Comparison of ENCODE assay signal across 12 mouse cellular contexts in genomic region chr6:55357636-55358031, GRCm38 (mm10). TPM values are rescaled to one million over a fixed set of nuclear protein-coding genes. Genes with fewer than 3 reads are reported as not detected.
A peak's percentile ranks its signal among the peaks of the same experiment; 100 is the strongest.
DNase-seq lines count a peak whose midpoint lies in the region; ATAC-seq and TF ChIP-seq lines count a peak whose summit lies in the region.
"Had no signal": no experiment of that assay in that cellular context is flagged by ENCODE, and none has a peak within 500 bp of the region (broad histone marks: within the 10 kb centered on the region; RNA-seq: fewer than 3 reads in every experiment).

No protein-coding gene starts in this region.

- no peak for TF ChIP-seq CTCF in cerebellum, adult 2 months (IDR thresholded peaks at IDR 0.05; ENCODE audit: borderline replicate concordance, insufficient read depth, low read depth, low read length)

- H3K4me2 ChIP-seq in midbrain, embryonic 14.5 days (ENCODE audit: low read length): no peak overlapping the region
- H3K4me2 ChIP-seq in midbrain, embryonic 15.5 days: no peak overlapping the region
- no peak overlapping the region for H3K4me2 ChIP-seq in kidney, embryonic 14.5 days (replicated peaks; ENCODE audit: low read depth, low read length)

- TF ChIP-seq POLR2A in cerebellum, adult 2 months (IDR thresholded peaks at IDR 0.05; ENCODE audit: borderline replicate concordance, insufficient read depth, low read length): no peak

- H3K36me3 ChIP-seq in midbrain, embryonic 14.5 days (ENCODE audit: control insufficient read depth, insufficient read depth, low read length): no peaks in the 10 kb centered on the region
- no peaks in the 10 kb centered on the region for H3K36me3 ChIP-seq in midbrain, embryonic 15.5 days (replicated peaks)
- H3K36me3 ChIP-seq in kidney, embryonic 14.5 days (ENCODE audit: control insufficient read depth, insufficient read depth, low read length): no peaks in the 10 kb centered on the region

- H3K4me1 ChIP-seq in midbrain, embryonic 14.5 days (ENCODE audit: control insufficient read depth, insufficient read depth, low read length): no peaks in the 10 kb centered on the region
- no peaks in the 10 kb centered on the region for H3K4me1 ChIP-seq in midbrain, embryonic 15.5 days
- H3K4me1 ChIP-seq in kidney, embryonic 14.5 days (ENCODE audit: control insufficient read depth, insufficient read depth, low read length): no peaks in the 10 kb centered on the region
- no peaks in the 10 kb centered on the region for H3K4me1 ChIP-seq in cerebellum, adult 2 months (ENCODE audit: control insufficient read depth, insufficient read depth, low read length)

- no peak overlapping the region for H3K4me3 ChIP-seq in midbrain, embryonic 14.5 days (replicated peaks; ENCODE audit: low read depth, low read length)
- no peak overlapping the region for H3K4me3 ChIP-seq in midbrain, embryonic 15.5 days
- no peak overlapping the region for H3K4me3 ChIP-seq in kidney, embryonic 14.5 days (ENCODE audit: low read length)
- no peak overlapping the region for H3K4me3 ChIP-seq in cerebellum, adult 2 months (replicated peaks; ENCODE audit: insufficient read depth, low read depth, low read length)

- no peaks in the 10 kb centered on the region for H3K27me3 ChIP-seq in midbrain, embryonic 14.5 days (ENCODE audit: control insufficient read depth, insufficient read depth, low read length)
- H3K27me3 ChIP-seq in midbrain, embryonic 15.5 days (replicated peaks): no peaks in the 10 kb centered on the region
- H3K27me3 ChIP-seq in kidney, embryonic 14.5 days (ENCODE audit: control insufficient read depth, insufficient read depth, low read length): no peaks in the 10 kb centered on the region
- H3K27me3 ChIP-seq in cerebellum, adult 2 months (ENCODE audit: control insufficient read depth, insufficient read depth, low read length): no peaks in the 10 kb centered on the region

- no peaks in the 10 kb centered on the region for H3K9me3 ChIP-seq in midbrain, embryonic 14.5 days (ENCODE audit: control insufficient read depth, low read length)
- H3K9me3 ChIP-seq in midbrain, embryonic 15.5 days: no peaks in the 10 kb centered on the region
- H3K9me3 ChIP-seq in kidney, embryonic 14.5 days (ENCODE audit: control insufficient read depth, low read length): no peaks in the 10 kb centered on the region

- 50% methylated on average over 6 of the region's 6 CpGs for WGBS in midbrain, embryonic 14.5 days
- WGBS in midbrain, embryonic 15.5 days: 48% methylated on average over 6 of the region's 6 CpGs
- 53% methylated on average over 6 of the region's 6 CpGs for WGBS in kidney, embryonic 14.5 days
- WGBS in cerebellum, adult 2 months: 36% methylated on average over 6 of the region's 6 CpGs

- H3K9ac ChIP-seq in midbrain, embryonic 14.5 days (replicated peaks; ENCODE audit: low read length): no peak overlapping the region
- no peak overlapping the region for H3K9ac ChIP-seq in midbrain, embryonic 15.5 days
- H3K9ac ChIP-seq in kidney, embryonic 14.5 days (ENCODE audit: low read depth, low read length): no peak overlapping the region

- DNase-seq in adrenal gland, postnatal 25 days: peak; percentile 15
- no peak for DNase-seq in adrenal gland, postnatal 4 days (ENCODE audit: low spot score in 2 of 2)
- peak; percentile 14 for DNase-seq in midbrain, embryonic 14.5 days
- DNase-seq in lung, postnatal 36 days: peak; percentile 34
- DNase-seq in right cerebral cortex, postnatal 14 days: no peak
- no peak for DNase-seq in cerebellum, adult 2 months
- DNase-seq: right cerebral cortex, postnatal 25 days had no signal

- ATAC-seq in midbrain, embryonic 14.5 days (ENCODE audit: low FRiP score, low TSS enrichment): no peak
- ATAC-seq in midbrain, embryonic 15.5 days (replicated peaks): no peak
- peak; percentile 25; the same call in 1 of the 2 replicates for ATAC-seq in kidney, embryonic 14.5 days (ENCODE audit: low FRiP score, low TSS enrichment)
- ATAC-seq: midbrain, embryonic 16.5 days had no signal

- H3K27ac ChIP-seq in midbrain, embryonic 14.5 days (replicated peaks; ENCODE audit: low read depth, low read length): no peak overlapping the region
- no peak overlapping the region for H3K27ac ChIP-seq in midbrain, embryonic 15.5 days
- H3K27ac ChIP-seq in kidney, embryonic 14.5 days (ENCODE audit: low read depth, low read length): no peak overlapping the region; the same call in 1 of the 2 replicates
- no peak overlapping the region for H3K27ac ChIP-seq in cerebellum, adult 2 months (ENCODE audit: insufficient read depth, low read length)

RNA-seq across cellular contexts. Expression of gene Ghrhr, which starts 18.5 kb away (rescaled TPM):
- not detected in 2 replicates for total RNA-seq in adrenal gland, postnatal 25 days (2021)
- total RNA-seq in adrenal gland, postnatal 4 days (2021): not detected
- polyA plus RNA-seq in midbrain, embryonic 14.5 days (2014; fragmentation: Nextera tagmentation; extraction: Ambion mirVana): not detected in 2 replicates
- polyA plus RNA-seq in midbrain, embryonic 15.5 days (2015; fragmentation: Nextera tagmentation; extraction: Ambion mirVana): not detected in 2 replicates
- polyA plus RNA-seq in kidney, embryonic 14.5 days (2014; fragmentation: Nextera tagmentation; extraction: Ambion mirVana): not detected in 2 replicates
- not detected in 2 replicates for polyA plus RNA-seq in cerebellum, adult 2 months (2012; rRNA removed)
- total RNA-seq: left cerebral cortex, postnatal 10 days had no signal
- polyA plus RNA-seq: heart, embryonic 16.5 days; midbrain, embryonic 16.5 days had no signal

RNA-seq across cellular contexts. Expression of gene Aqp1, which starts 21.4 kb away (rescaled TPM):
- total RNA-seq in adrenal gland, postnatal 25 days (2021): 34.6 and 48.9 TPM in 2 replicates
- 10 to 100 TPM; 71.4 to 78.1 TPM for total RNA-seq in adrenal gland, postnatal 4 days (2021)
- 0.22 and 1.3 TPM in 2 replicates for polyA plus RNA-seq in midbrain, embryonic 14.5 days (2014; fragmentation: Nextera tagmentation; extraction: Ambion mirVana)
- 4.5 and 4.9 TPM in 2 replicates for polyA plus RNA-seq in midbrain, embryonic 15.5 days (2015; fragmentation: Nextera tagmentation; extraction: Ambion mirVana)
- polyA plus RNA-seq in kidney, embryonic 14.5 days (2014; fragmentation: Nextera tagmentation; extraction: Ambion mirVana): 2.8 and 5.5 TPM in 2 replicates
- 2.0 and 4.4 TPM in 2 replicates for polyA plus RNA-seq in cerebellum, adult 2 months (2012; rRNA removed)

Comparison
In these comparisons a context has a peak if more than half of its experiments do, and no peak if none do; other contexts are left out.
1. DNase-seq: peak in adrenal gland, postnatal 25 days (single experiment), midbrain, embryonic 14.5 days (single experiment) and lung, postnatal 36 days (single experiment); none in adrenal gland, postnatal 4 days (0 of 2), right cerebral cortex, postnatal 14 days (single experiment) and cerebellum, adult 2 months (0 of 2).